Mouse (Mus musculus): ENCODE measurements around the gene Phf8. TPM values are rescaled to one million over a fixed set of nuclear protein-coding genes. Genes with fewer than 3 reads are reported as not detected.

Phf8 gene
- polyA plus RNA-seq, 1 experiment from 2014 or later = 9.5 TPM

DNA sequence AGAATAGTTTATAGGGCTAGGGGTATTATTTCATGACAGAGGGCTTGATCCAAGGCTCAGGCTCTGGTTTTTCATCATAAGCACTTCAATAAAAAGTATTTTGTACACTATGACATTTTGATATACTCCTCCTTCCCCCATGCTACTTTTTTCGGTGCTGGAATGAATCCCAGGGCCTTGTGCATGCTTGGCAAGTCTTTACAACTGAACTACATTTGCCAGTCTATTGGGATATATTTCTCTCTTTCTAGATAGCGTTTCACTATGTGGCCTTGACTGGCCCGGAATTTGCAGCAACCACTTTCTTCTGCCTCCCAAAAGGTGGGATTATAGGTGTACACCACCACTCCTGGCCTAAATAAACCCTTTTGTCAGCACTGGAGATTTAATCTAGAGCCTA lies 7.4 kb upstream of the Phf8 start:
- Histone ChIP-seq H3K27ac (ENCODE audit: low read length) (no peak overlapping the region), H3K9ac (replicated peaks; ENCODE audit: low read depth) (no peak overlapping the region), H3K36me3 (ENCODE audit: insufficient read depth, low read length) (no peaks in the 10 kb centered on the region), H3K27me3 (replicated peaks; ENCODE audit: insufficient read depth, low read length) (no peaks in the 10 kb centered on the region), H3K4me2 (replicated peaks; ENCODE audit: low read depth, low read length) (no peak overlapping the region), H3K9me3 (ENCODE audit: low read length) (no peaks in the 10 kb centered on the region), H3K4me3 (ENCODE audit: low read depth, low read length) (no peak overlapping the region), H3K4me1 (ENCODE audit: insufficient read depth, low read depth, low read length) (no peaks in the 10 kb centered on the region)
- TF ChIP-seq CTCF (IDR thresholded peaks at IDR 0.05) = no peak
- no peak for DNase-seq (ENCODE audit: low spot score)
- no peak for ATAC-seq
- WGBS = 68% methylated on average over 3 of the region's 3 CpGs

DNA sequence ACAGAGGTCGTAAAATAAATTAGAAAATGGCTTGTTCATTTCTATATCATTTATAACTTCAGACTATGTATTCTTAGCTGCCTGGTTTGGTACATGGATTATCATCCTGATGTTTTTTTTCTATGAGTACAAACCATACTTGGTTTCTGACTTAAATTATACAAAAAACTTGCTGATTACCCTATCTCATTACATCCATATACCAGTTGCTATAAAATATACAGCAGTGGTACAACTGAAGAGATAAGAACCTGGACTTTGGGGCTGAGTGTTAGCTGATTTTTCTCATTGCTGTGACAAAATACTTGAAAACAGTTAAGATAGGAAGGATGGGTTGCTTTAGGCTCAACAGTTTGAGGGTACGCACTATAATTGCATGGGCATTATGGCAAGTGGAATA lies 6.8 kb upstream of the Phf8 start:
- no peak for TF ChIP-seq EP300 (IDR thresholded peaks at IDR 0.05)
- TF ChIP-seq CTCF (IDR thresholded peaks at IDR 0.05) = no peak
- ATAC-seq (no peak), DNase-seq (ENCODE audit: low spot score) (no peak)
- no peak overlapping the region for H3K4me3 ChIP-seq (ENCODE audit: low read depth, low read length)
- no peak overlapping the region for H3K4me2 ChIP-seq (replicated peaks; ENCODE audit: low read depth, low read length)
- H3K27ac ChIP-seq (ENCODE audit: low read length) = no peak overlapping the region
- no peaks in the 10 kb centered on the region for H3K27me3 ChIP-seq (replicated peaks; ENCODE audit: insufficient read depth, low read length)
- H3K4me1 ChIP-seq (ENCODE audit: insufficient read depth, low read depth, low read length) = no peaks in the 10 kb centered on the region
- H3K9me3 ChIP-seq (ENCODE audit: low read length) = no peaks in the 10 kb centered on the region
- no peak overlapping the region for H3K9ac ChIP-seq (replicated peaks; ENCODE audit: low read depth)
- WGBS = 88% methylated on average over 2 of the region's 2 CpGs
- no peaks in the 10 kb centered on the region for H3K36me3 ChIP-seq (ENCODE audit: insufficient read depth, low read length)

DNA sequence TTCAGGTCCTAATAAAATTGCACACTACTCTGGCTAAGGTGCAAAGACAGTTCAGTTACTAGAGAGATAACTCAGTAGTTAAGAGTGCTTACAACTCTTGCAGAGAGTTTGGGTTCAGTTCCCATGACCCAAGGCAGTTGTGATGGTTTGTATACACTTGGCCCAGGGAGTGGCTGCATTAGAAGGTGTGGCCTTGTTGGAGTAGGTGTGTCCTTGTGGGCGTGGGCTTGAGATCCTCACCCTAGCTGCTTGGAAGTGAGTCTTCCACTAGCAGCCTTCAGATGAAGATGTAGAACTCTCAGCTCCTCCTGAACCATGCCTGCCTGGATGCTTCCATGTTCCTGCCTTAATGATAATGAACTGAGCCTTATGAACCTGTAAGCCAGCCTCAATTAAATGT lies 2.3 kb upstream of the Phf8 start:
- H3K36me3 ChIP-seq (ENCODE audit: insufficient read depth, low read length) = no peaks in the 10 kb centered on the region
- H3K4me1 ChIP-seq (ENCODE audit: insufficient read depth, low read depth, low read length) = no peaks in the 10 kb centered on the region
- WGBS = 36% methylated on average over 1 of the region's 1 CpGs
- no peak overlapping the region for H3K4me3 ChIP-seq (ENCODE audit: low read depth, low read length)
- no peak overlapping the region for H3K9ac ChIP-seq (replicated peaks; ENCODE audit: low read depth)
- TF ChIP-seq EP300 (IDR thresholded peaks at IDR 0.05) (no peak), CTCF (IDR thresholded peaks at IDR 0.05) (no peak)
- ATAC-seq (no peak), DNase-seq (ENCODE audit: low spot score) (no peak)
- no peak overlapping the region for H3K27ac ChIP-seq (ENCODE audit: low read length)
- no peak overlapping the region for H3K4me2 ChIP-seq (replicated peaks; ENCODE audit: low read depth, low read length)
- H3K9me3 ChIP-seq (ENCODE audit: low read length) = no peaks in the 10 kb centered on the region
- H3K27me3 ChIP-seq (replicated peaks; ENCODE audit: insufficient read depth, low read length) = no peaks in the 10 kb centered on the region

DNA sequence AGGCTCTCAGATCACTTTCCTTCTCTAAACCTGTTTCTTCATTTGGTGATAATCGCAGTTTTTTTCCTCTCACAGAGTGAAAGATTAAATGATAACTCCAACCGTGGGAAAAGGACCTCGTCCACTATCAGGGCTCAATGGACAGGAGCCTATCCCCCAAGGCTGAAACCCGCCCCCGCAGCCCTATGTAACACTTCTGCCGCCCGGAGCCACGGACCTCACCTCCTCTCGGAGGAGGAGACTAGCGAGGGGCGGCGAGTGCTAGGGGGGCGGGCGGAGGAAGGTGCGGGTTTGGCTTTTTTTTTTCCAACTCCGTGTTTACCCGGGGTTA lies 380 bp upstream of the Phf8 start:
- H3K27ac ChIP-seq (ENCODE audit: low read length) = peak overlapping the region; percentile 98
- H3K36me3 ChIP-seq (ENCODE audit: insufficient read depth, low read length) = no peaks in the 10 kb centered on the region
- DNase-seq (ENCODE audit: low spot score) (no peak), ATAC-seq (no peak)
- WGBS = 17% methylated on average over 17 of the region's 17 CpGs
- 0 out of 2 replicates have a peak overlapping the region, but pooled peaks have one; percentile 39 for H3K9ac ChIP-seq (replicated peaks; ENCODE audit: low read depth)
- no peak for TF ChIP-seq CTCF (IDR thresholded peaks at IDR 0.05)
- no peak for TF ChIP-seq EP300 (IDR thresholded peaks at IDR 0.05)
- peak overlapping the region; percentile 41 for H3K4me2 ChIP-seq (replicated peaks; ENCODE audit: low read depth, low read length)
- H3K27me3 ChIP-seq (replicated peaks; ENCODE audit: insufficient read depth, low read length) = no peaks in the 10 kb centered on the region
- H3K4me3 ChIP-seq (ENCODE audit: low read depth, low read length) = peak overlapping the region; percentile 46
- H3K4me1 ChIP-seq (ENCODE audit: insufficient read depth, low read depth, low read length) = no peaks in the 10 kb centered on the region
- no peaks in the 10 kb centered on the region for H3K9me3 ChIP-seq (ENCODE audit: low read length)

DNA sequence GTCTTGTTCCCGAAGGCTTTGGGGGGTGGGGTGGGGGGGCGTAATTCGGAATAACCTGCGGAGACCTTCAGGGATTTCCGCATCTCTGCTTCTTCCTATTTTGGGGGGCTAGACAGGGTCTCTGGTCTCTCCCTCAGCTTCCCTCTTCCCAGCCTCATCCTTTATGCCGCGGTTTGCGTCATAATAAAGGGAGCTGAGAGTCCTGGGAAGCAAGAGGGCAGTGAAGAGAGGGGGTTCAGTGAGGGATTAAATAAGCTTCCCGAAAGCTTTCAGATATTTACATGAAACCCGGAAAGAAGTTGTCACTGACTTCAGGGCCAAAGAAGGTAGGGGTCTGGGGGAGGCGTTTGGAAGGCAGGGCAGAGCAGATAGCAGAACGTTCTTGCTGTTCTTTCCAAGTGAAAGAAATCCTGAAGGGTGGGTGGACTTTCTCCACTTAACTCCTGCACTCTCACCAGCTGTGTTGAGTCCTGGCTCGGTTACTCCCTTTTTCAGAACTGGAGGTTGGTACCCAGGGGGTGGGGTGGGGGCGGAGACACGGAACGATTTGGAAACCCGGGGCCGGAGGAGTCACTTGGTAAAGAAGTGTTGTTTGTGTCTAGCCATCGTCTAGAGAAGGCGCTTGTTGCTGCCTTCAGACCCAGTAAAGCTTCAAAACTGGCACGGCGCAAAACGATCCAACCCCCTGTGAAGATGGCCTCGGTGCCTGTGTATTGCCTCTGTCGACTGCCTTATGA lies 1.5 kb downstream of the Phf8 start:
- H3K27ac ChIP-seq (ENCODE audit: low read length) = peak overlapping the region; percentile 98; the same call in 1 of the 2 replicates
- no peaks in the 10 kb centered on the region for H3K27me3 ChIP-seq (replicated peaks; ENCODE audit: insufficient read depth, low read length)
- no peaks in the 10 kb centered on the region for H3K4me1 ChIP-seq (ENCODE audit: insufficient read depth, low read depth, low read length)
- peak overlapping the region; percentile 82 for H3K9ac ChIP-seq (replicated peaks; ENCODE audit: low read depth)
- H3K4me2 ChIP-seq (replicated peaks; ENCODE audit: low read depth, low read length) = peak overlapping the region; percentile 61
- DNase-seq (ENCODE audit: low spot score) = peak; percentile 67
- no peaks in the 10 kb centered on the region for H3K36me3 ChIP-seq (ENCODE audit: insufficient read depth, low read length)
- no peak for ATAC-seq
- no peaks in the 10 kb centered on the region for H3K9me3 ChIP-seq (ENCODE audit: low read length)
- TF ChIP-seq CTCF (IDR thresholded peaks at IDR 0.05) (no peak), EP300 (IDR thresholded peaks at IDR 0.05) (no peak)
- 13% methylated on average over 25 of the region's 25 CpGs for WGBS
- H3K4me3 ChIP-seq (ENCODE audit: low read depth, low read length) = peak overlapping the region; percentile 46

DNA sequence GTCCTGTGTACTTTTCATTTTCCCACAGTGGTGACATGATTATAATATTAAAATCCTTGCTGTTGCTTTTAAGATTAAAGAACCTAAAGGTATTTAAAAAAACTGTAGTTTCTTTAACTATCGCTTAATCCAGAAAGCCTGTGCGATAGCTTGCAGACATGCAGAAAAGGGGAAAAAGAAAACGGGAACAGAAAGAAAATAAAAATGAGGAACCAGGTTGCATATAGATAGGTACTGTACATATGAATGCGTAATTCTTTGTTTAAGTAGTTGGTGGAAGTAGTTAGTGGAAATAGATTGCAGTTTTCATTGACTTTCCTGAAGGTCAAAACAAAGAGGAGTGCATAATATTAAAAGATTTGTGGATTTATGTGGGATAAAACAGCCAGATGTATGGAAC lies 32.9 kb downstream of the Phf8 start:
- Histone ChIP-seq H3K4me3 (ENCODE audit: low read depth, low read length) (no peak overlapping the region), H3K4me2 (replicated peaks; ENCODE audit: low read depth, low read length) (no peak overlapping the region), H3K27ac (ENCODE audit: low read length) (no peak overlapping the region), H3K36me3 (ENCODE audit: insufficient read depth, low read length) (no peaks in the 10 kb centered on the region), H3K9ac (replicated peaks; ENCODE audit: low read depth) (no peak overlapping the region), H3K4me1 (ENCODE audit: insufficient read depth, low read depth, low read length) (no peaks in the 10 kb centered on the region), H3K9me3 (ENCODE audit: low read length) (no peaks in the 10 kb centered on the region), H3K27me3 (replicated peaks; ENCODE audit: insufficient read depth, low read length) (no peaks in the 10 kb centered on the region)
- no peak for DNase-seq (ENCODE audit: low spot score)
- no peak for TF ChIP-seq EP300 (IDR thresholded peaks at IDR 0.05)
- TF ChIP-seq CTCF (IDR thresholded peaks at IDR 0.05) = no peak
- no peak for ATAC-seq
- WGBS = 86% methylated on average over 4 of the region's 4 CpGs

DNA sequence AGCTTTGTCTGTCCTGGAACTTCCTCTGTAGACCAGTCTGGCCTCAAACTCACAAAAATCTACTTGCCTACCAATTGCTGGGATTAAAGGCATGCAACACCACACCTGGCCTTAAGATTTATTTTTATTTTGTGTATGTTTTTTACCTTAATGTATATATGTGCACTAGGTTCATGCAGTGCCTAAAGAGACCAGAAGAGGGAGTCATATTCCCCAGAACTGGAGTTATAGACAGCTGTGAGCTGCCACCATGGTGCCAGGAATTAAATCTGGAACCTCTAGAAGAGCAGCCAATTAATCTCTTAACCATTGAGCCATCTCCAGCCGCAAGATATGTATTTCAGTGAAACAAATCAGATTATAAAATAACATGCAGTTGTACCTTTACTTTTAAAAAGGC lies 54.7 kb downstream of the Phf8 start:
- Histone ChIP-seq H3K27ac (ENCODE audit: low read length) (no peak overlapping the region), H3K4me1 (ENCODE audit: insufficient read depth, low read depth, low read length) (no peaks in the 10 kb centered on the region), H3K36me3 (ENCODE audit: insufficient read depth, low read length) (no peaks in the 10 kb centered on the region), H3K4me3 (ENCODE audit: low read depth, low read length) (no peak overlapping the region), H3K27me3 (replicated peaks; ENCODE audit: insufficient read depth, low read length) (no peaks in the 10 kb centered on the region), H3K4me2 (replicated peaks; ENCODE audit: low read depth, low read length) (no peak overlapping the region), H3K9me3 (ENCODE audit: low read length) (no peaks in the 10 kb centered on the region), H3K9ac (replicated peaks; ENCODE audit: low read depth) (no peak overlapping the region)
- WGBS = 100% methylated on average over 1 of the region's 1 CpGs
- ATAC-seq (no peak), DNase-seq (ENCODE audit: low spot score) (no peak)
- TF ChIP-seq EP300 (IDR thresholded peaks at IDR 0.05) = no peak
- TF ChIP-seq CTCF (IDR thresholded peaks at IDR 0.05) = peak; percentile 12; the same call in 1 of the 2 replicates
